Mouse (Mus musculus): Measurements from ENCODE around the gene Tmem232. TPM values are rescaled to one million over a fixed set of nuclear protein-coding genes. Genes with fewer than 3 reads are reported as not detected.

The Tmem232 gene
- polyA plus RNA-seq (2012; rRNA removed): 47.0 and 51.3 TPM in 2 replicates

DNA sequence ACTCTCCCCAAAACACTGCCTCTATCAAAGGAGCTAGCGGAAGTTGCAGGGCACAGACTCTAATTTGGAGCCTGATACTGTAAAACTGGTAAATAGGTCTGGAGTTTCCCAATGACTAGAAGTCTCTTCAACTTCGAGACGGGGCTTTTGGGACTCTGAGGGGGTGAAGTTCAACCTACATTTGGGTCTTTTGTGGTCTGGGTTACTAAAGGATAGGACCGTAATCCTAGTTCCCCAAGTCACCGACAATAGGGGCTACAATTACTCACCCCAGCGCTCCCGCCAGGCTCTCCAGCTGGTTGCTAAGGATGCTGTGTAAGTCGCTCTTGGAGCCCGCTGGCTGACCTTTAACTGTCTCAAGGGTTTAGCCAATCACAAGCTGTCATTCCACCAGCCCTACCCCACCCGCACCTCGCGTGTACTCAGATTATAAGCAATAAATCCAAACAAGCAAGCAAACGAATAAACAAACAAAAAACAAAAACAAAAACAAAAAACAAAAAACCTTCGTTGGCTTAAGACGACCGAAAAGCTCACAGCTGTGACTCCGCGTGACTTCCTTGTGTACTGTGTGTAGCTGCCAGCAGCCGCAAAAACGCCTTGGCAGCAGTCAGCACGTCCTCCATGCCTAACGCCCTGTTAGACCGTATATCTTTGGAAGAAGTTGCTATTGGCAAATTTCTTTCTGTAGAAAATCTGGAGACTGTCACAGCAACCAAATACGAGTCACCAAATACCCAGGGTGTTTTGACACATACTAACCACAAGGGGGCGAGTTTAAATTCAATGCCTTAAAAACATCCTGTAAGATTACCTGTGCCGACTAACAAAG, at the start of gene Tmem232:
TSS of gene Tmem232 (minus strand) at position 342 of the 832 bp plus-strand sequence.
- no peak; the same call in 1 of the 2 replicates for TF ChIP-seq CTCF (IDR thresholded peaks at IDR 0.05; ENCODE audit: control insufficient read depth, insufficient read depth, insufficient replicate concordance, low read depth, low read length)
- TF ChIP-seq POLR2A (IDR thresholded peaks at IDR 0.05; ENCODE audit: control insufficient read depth, low read depth, low read length): peak; percentile 66

DNA sequence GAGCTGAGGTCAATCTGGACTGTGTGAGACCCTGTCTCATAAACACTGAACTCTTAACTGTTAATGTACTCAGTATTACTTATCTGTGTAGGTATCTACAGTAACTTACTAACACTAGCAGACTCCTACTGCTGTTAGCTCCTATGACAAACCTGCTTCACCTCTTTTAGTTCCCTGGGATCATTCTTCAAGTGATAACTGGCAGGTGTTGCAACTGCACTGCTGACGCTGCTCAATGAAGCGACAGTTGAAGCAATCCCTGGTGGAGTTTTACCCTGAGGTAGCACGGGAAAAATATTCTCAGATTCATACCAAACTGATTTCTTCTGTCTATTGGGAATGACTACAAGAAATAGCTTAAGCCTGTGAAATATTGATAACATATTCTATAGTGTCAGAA, 46.3 kb upstream of the Tmem232 start:
- H3K4me3 ChIP-seq (ENCODE audit: control insufficient read depth, low read depth, low read length): no peak overlapping the region
- TF ChIP-seq CTCF (IDR thresholded peaks at IDR 0.05; ENCODE audit: control insufficient read depth, insufficient read depth, insufficient replicate concordance, low read depth, low read length): no peak
- TF ChIP-seq POLR2A (IDR thresholded peaks at IDR 0.05; ENCODE audit: control insufficient read depth, low read depth, low read length): no peak
- H3K4me1 ChIP-seq (ENCODE audit: control insufficient read depth, insufficient read depth, low read length): peaks cover 2% of the 10 kb centered on the region; the same call in 1 of the 2 replicates
- no peak overlapping the region for H3K27ac ChIP-seq (ENCODE audit: control insufficient read depth, insufficient read depth, low read depth, low read length)
- H3K27me3 ChIP-seq (ENCODE audit: control insufficient read depth, insufficient read depth, low read length): no peaks in the 10 kb centered on the region
- no peaks in the 10 kb centered on the region; the same call in 1 of the 2 replicates for H3K36me3 ChIP-seq (ENCODE audit: control insufficient read depth, insufficient read depth, low read length)

More for the DNA sequence above, at the start of gene Tmem232:
- Histone ChIP-seq H3K4me3 (ENCODE audit: control insufficient read depth, low read depth, low read length) (peak within 1 kb of the TSS; percentile 54), H3K36me3 (ENCODE audit: control insufficient read depth, insufficient read depth, low read length) (no peaks in the 10 kb centered on the region), H3K27ac (ENCODE audit: control insufficient read depth, insufficient read depth, low read depth, low read length) (peak within 1 kb of the TSS; percentile 16; the same call in 1 of the 2 replicates), H3K4me1 (ENCODE audit: control insufficient read depth, insufficient read depth, low read length) (no peaks in the 10 kb centered on the region; the same call in 1 of the 2 replicates), H3K27me3 (ENCODE audit: control insufficient read depth, insufficient read depth, low read length) (no peaks in the 10 kb centered on the region)

DNA sequence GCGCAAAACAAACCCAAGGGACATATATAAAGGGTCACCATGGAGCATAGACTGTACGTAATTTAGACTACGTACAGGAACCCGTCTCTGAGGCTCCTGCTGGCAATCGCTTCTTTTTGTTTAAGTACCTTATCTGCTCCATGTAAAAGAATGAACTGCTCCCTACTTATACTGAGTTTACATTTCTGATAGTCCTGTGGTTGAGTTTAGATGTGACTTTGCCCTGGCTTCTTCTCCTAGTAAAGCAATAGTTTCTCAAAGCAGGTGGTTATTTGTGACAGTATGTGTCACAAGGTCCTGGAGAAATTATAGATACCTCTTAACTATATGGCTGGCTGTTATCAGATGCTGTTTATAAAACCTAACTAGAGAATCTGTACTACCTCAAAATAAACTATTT, 40.9 kb upstream of the Tmem232 start:
- H3K27ac ChIP-seq (ENCODE audit: control insufficient read depth, insufficient read depth, low read depth, low read length): no peak overlapping the region
- no peak for TF ChIP-seq CTCF (IDR thresholded peaks at IDR 0.05; ENCODE audit: control insufficient read depth, insufficient read depth, insufficient replicate concordance, low read depth, low read length)
- no peak for TF ChIP-seq POLR2A (IDR thresholded peaks at IDR 0.05; ENCODE audit: control insufficient read depth, low read depth, low read length)
- H3K36me3 ChIP-seq (ENCODE audit: control insufficient read depth, insufficient read depth, low read length): no peaks in the 10 kb centered on the region; the same call in 1 of the 2 replicates
- no peak overlapping the region for H3K4me3 ChIP-seq (ENCODE audit: control insufficient read depth, low read depth, low read length)
- no peaks in the 10 kb centered on the region for H3K27me3 ChIP-seq (ENCODE audit: control insufficient read depth, insufficient read depth, low read length)
- no peaks in the 10 kb centered on the region for H3K4me1 ChIP-seq (ENCODE audit: control insufficient read depth, insufficient read depth, low read length)

DNA sequence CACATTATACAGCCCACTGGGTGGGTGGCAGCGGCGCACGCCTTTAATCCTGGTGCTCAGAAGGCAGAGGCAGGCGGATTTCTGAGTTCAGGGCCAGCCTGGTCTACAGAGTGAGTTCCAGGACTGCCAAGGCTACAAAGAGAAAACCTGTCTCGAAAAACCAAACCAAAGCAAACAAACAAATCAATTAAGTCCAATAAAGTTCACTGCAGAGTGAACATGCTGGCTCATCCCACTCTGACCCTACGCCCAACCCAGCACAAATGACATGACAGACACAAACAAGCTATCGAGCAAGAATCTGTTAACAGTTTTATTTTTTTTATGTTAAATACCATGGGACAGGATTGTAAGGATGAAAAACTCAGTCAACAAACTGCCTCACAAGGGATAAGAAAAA, 39.2 kb upstream of the Tmem232 start:
- H3K27me3 ChIP-seq (ENCODE audit: control insufficient read depth, insufficient read depth, low read length): no peaks in the 10 kb centered on the region
- H3K4me3 ChIP-seq (ENCODE audit: control insufficient read depth, low read depth, low read length): no peak overlapping the region
- no peak for TF ChIP-seq CTCF (IDR thresholded peaks at IDR 0.05; ENCODE audit: control insufficient read depth, insufficient read depth, insufficient replicate concordance, low read depth, low read length)
- TF ChIP-seq POLR2A (IDR thresholded peaks at IDR 0.05; ENCODE audit: control insufficient read depth, low read depth, low read length): no peak
- no peaks in the 10 kb centered on the region; the same call in 1 of the 2 replicates for H3K36me3 ChIP-seq (ENCODE audit: control insufficient read depth, insufficient read depth, low read length)
- H3K4me1 ChIP-seq (ENCODE audit: control insufficient read depth, insufficient read depth, low read length): no peaks in the 10 kb centered on the region
- no peak overlapping the region for H3K27ac ChIP-seq (ENCODE audit: control insufficient read depth, insufficient read depth, low read depth, low read length)

DNA sequence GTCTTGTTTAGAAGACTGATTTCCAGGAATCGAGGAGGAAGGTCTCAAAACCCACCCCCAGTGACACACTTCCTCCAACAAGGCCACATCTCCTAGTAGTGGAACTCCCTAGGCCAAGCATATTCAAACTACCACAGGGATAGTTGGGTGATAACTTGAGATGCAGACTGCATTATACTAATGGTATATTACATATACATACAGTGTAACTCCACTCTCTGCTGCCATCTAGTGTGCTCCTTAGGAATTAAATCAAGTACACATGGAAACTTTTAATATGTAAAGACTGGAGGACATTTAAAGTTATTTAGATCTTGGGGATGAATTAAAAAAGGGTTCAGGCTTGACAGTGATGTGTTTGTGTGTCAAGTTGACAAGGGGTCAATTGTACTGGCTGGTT, 34.8 kb upstream of the Tmem232 start:
- Histone ChIP-seq H3K27me3 (ENCODE audit: control insufficient read depth, insufficient read depth, low read length) (no peaks in the 10 kb centered on the region), H3K4me3 (ENCODE audit: control insufficient read depth, low read depth, low read length) (no peak overlapping the region), H3K27ac (ENCODE audit: control insufficient read depth, insufficient read depth, low read depth, low read length) (peak overlapping the region; percentile 41), H3K36me3 (ENCODE audit: control insufficient read depth, insufficient read depth, low read length) (no peaks in the 10 kb centered on the region), H3K4me1 (ENCODE audit: control insufficient read depth, insufficient read depth, low read length) (peaks cover 7% of the 10 kb centered on the region)
- TF ChIP-seq CTCF (IDR thresholded peaks at IDR 0.05; ENCODE audit: control insufficient read depth, insufficient read depth, insufficient replicate concordance, low read depth, low read length): no peak
- TF ChIP-seq POLR2A (IDR thresholded peaks at IDR 0.05; ENCODE audit: control insufficient read depth, low read depth, low read length): no peak

DNA sequence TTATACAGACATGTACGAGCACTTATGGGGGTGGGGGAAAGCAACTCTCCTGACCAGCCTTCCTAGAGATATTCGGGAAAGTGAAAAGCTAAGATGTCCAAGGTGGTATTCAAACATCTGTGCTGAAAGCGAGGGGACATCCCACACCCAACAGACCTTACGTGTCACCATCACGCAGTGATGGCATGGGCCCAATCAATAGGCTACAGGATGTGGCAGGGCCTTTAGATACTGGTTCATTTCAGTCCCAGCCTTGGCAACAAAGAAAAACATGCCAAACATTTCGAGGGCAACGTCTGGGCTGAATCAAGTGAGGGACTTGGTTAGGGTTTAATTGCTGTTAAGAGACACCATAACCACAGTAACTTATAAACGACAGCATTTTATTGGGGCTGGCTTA, 34.3 kb upstream of the Tmem232 start:
- H3K4me3 ChIP-seq (ENCODE audit: control insufficient read depth, low read depth, low read length): no peak overlapping the region
- H3K4me1 ChIP-seq (ENCODE audit: control insufficient read depth, insufficient read depth, low read length): peaks cover 7% of the 10 kb centered on the region
- no peaks in the 10 kb centered on the region for H3K36me3 ChIP-seq (ENCODE audit: control insufficient read depth, insufficient read depth, low read length)
- no peaks in the 10 kb centered on the region for H3K27me3 ChIP-seq (ENCODE audit: control insufficient read depth, insufficient read depth, low read length)
- H3K27ac ChIP-seq (ENCODE audit: control insufficient read depth, insufficient read depth, low read depth, low read length): peak overlapping the region; percentile 41
- TF ChIP-seq POLR2A (IDR thresholded peaks at IDR 0.05; ENCODE audit: control insufficient read depth, low read depth, low read length): no peak
- no peak for TF ChIP-seq CTCF (IDR thresholded peaks at IDR 0.05; ENCODE audit: control insufficient read depth, insufficient read depth, insufficient replicate concordance, low read depth, low read length)

DNA sequence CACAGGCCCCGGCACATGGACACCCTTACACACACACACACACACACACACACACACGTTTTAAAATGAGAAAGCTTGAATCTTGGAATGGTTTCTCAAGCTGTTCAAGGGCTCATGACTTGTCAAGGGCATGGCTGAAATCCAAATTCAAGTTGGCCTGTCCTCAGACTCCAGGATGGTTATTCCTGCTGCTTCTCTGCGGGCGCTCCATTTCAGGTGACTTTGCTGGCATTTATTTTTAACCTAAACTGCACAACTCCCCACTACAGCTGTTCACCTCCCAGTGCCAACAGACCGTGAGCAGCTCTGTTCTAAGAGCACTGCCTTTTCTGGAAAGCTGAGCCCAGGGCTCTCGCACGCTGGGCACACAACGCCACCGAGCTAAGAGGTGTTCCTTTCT, 31.3 kb upstream of the Tmem232 start:
- no peaks in the 10 kb centered on the region for H3K36me3 ChIP-seq (ENCODE audit: control insufficient read depth, insufficient read depth, low read length)
- no peaks in the 10 kb centered on the region for H3K27me3 ChIP-seq (ENCODE audit: control insufficient read depth, insufficient read depth, low read length)
- no peak for TF ChIP-seq POLR2A (IDR thresholded peaks at IDR 0.05; ENCODE audit: control insufficient read depth, low read depth, low read length)
- no peak for TF ChIP-seq CTCF (IDR thresholded peaks at IDR 0.05; ENCODE audit: control insufficient read depth, insufficient read depth, insufficient replicate concordance, low read depth, low read length)
- no peak overlapping the region for H3K4me3 ChIP-seq (ENCODE audit: control insufficient read depth, low read depth, low read length)
- H3K27ac ChIP-seq (ENCODE audit: control insufficient read depth, insufficient read depth, low read depth, low read length): peak overlapping the region; percentile 45
- H3K4me1 ChIP-seq (ENCODE audit: control insufficient read depth, insufficient read depth, low read length): peaks cover 7% of the 10 kb centered on the region

Data from testis, adult 2 months (tissue).